Mouse (Mus musculus): ENCODE results near the gene Med21.

The Med21 gene

GRCm38 (mm10) chr6:146640068-146640965 is 2.0 kb upstream of the Med21 start:
- no peak for DNase-seq (ENCODE audit: low spot score in 2 of 2)

GRCm38 (mm10) chr6:146640991-146641390 is 1.4 kb upstream of the Med21 start:
- DNase-seq (ENCODE audit: low spot score in 2 of 2): no peak

GRCm38 (mm10) chr6:146641621-146642210 is 631 bp upstream of the Med21 start:
- DNase-seq (ENCODE audit: low spot score in 2 of 2): no peak

- no peak for DNase-seq (ENCODE audit: low spot score in 2 of 2)
Observed at GRCm38 (mm10) chr6:146643184-146643570, 830 bp downstream of the Med21 start.

- DNase-seq (ENCODE audit: low spot score in 2 of 2): no peak
Observed at GRCm38 (mm10) chr6:146650013-146650412, 7.7 kb downstream of the Med21 start.

GRCm38 (mm10) chr6:146651431-146651830 is 9.1 kb downstream of the Med21 start:
- no peak for DNase-seq (ENCODE audit: low spot score in 2 of 2)

- no peak for DNase-seq (ENCODE audit: low spot score in 2 of 2)
Observed at GRCm38 (mm10) chr6:146653197-146653596, 10.8 kb downstream of the Med21 start.

- DNase-seq (ENCODE audit: low spot score in 2 of 2): peak; percentile 16 to 23
Observed at GRCm38 (mm10) chr6:146660591-146660990, 18.2 kb downstream of the Med21 start.

- no peak for DNase-seq (ENCODE audit: low spot score in 2 of 2)
Observed at GRCm38 (mm10) chr6:146661655-146662054, 19.3 kb downstream of the Med21 start.

GRCm38 (mm10) chr6:146662679-146663078 is 20.3 kb downstream of the Med21 start:
- peak; percentile 35 to 39 for DNase-seq (ENCODE audit: low spot score in 2 of 2)

GRCm38 (mm10) chr6:146664116-146664515 is 21.8 kb downstream of the Med21 start:
- DNase-seq (ENCODE audit: low spot score in 2 of 2): no peak

- no peak for DNase-seq (ENCODE audit: low spot score in 2 of 2)
Observed at GRCm38 (mm10) chr6:146664917-146665316, 22.6 kb downstream of the Med21 start.

- DNase-seq (ENCODE audit: low spot score in 2 of 2): no peak
Observed at GRCm38 (mm10) chr6:146665408-146665807, 23.1 kb downstream of the Med21 start.

GRCm38 (mm10) chr6:146666811-146667210 is 24.5 kb downstream of the Med21 start:
- no peak for DNase-seq (ENCODE audit: low spot score in 2 of 2)

- no peak for DNase-seq (ENCODE audit: low spot score in 2 of 2)
Observed at GRCm38 (mm10) chr6:146668606-146669005, 26.3 kb downstream of the Med21 start.

- no peak for DNase-seq (ENCODE audit: low spot score in 2 of 2)
Observed at GRCm38 (mm10) chr6:146670956-146671855, 28.9 kb downstream of the Med21 start.

- no peak for DNase-seq (ENCODE audit: low spot score in 2 of 2)
Observed at GRCm38 (mm10) chr6:146672106-146672505, 29.8 kb downstream of the Med21 start.

- no peak for DNase-seq (ENCODE audit: low spot score in 2 of 2)
Observed at GRCm38 (mm10) chr6:146673696-146674095, 31.3 kb downstream of the Med21 start.

GRCm38 (mm10) chr6:146674420-146674819 is 32.1 kb downstream of the Med21 start:
- no peak for DNase-seq (ENCODE audit: low spot score in 2 of 2)

- peak; percentile 16 to 32 for DNase-seq (ENCODE audit: low spot score in 2 of 2)
Observed at GRCm38 (mm10) chr6:146674881-146675536, 32.7 kb downstream of the Med21 start.

GRCm38 (mm10) chr6:146676904-146677303 is 34.6 kb downstream of the Med21 start:
- no peak for DNase-seq (ENCODE audit: low spot score in 2 of 2)

Measured in spleen, postnatal 36 days (tissue).